Mouse (Mus musculus): ENCODE results near the gene Rora. TPM values are rescaled to one million over a fixed set of nuclear protein-coding genes. Genes with fewer than 3 reads are reported as not detected.

The Rora gene
- polyA plus RNA-seq, 1 experiment from 2014 or later, result 6.5 TPM

DNA sequence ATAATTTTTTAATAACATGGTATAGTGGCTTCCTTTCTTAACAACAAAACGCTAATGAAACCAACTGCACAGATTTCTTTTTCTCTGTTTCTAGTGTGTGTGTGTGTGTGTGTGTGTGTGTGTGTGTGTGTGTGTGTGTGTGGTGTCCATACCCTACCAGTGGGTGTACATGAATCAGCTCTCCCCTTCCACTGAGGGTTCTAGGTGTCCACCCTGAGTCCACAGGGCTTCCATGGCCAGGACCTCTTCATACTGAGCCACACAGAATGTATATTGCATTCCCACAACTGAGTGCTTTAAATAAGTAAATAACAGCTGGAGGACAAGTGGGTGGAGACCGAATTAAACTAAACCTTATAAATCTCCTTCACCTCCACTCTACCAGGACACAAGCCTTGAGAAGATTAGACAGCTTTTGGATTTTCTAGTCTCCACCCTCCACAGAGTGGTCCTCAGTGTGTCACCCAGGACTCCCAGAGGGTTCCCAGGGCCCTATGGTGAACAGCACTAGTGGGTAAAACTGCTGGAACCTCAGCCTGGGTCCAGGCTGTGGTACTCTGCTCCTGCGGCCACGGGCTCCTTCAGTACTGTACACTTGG, 649.9 kb downstream of the Rora start:
- 67% methylated on average over 4 of the region's 4 CpGs for WGBS (ENCODE audit: insufficient replicate concordance)
- Histone ChIP-seq H3K27me3 (ENCODE audit: control insufficient read depth, insufficient read depth, low read length) (no peaks in the 10 kb centered on the region), H3K9ac (ENCODE audit: low read depth, low read length) (no peak overlapping the region), H3K4me3 (ENCODE audit: low read depth, low read length) (no peak overlapping the region), H3K4me1 (ENCODE audit: control insufficient read depth, insufficient read depth, low read length) (peaks cover 9% of the 10 kb centered on the region; the same call in 1 of the 2 replicates), H3K36me3 (ENCODE audit: control insufficient read depth, insufficient read depth, low read length) (no peaks in the 10 kb centered on the region), H3K9me3 (replicated peaks; ENCODE audit: control insufficient read depth, low read length) (no peaks in the 10 kb centered on the region), H3K4me2 (no peak overlapping the region), H3K27ac (ENCODE audit: low read depth, low read length) (no peak overlapping the region)
- ATAC-seq (replicated peaks; ENCODE audit: insufficient number of reproducible peaks, low FRiP score, low TSS enrichment), result no peak

DNA sequence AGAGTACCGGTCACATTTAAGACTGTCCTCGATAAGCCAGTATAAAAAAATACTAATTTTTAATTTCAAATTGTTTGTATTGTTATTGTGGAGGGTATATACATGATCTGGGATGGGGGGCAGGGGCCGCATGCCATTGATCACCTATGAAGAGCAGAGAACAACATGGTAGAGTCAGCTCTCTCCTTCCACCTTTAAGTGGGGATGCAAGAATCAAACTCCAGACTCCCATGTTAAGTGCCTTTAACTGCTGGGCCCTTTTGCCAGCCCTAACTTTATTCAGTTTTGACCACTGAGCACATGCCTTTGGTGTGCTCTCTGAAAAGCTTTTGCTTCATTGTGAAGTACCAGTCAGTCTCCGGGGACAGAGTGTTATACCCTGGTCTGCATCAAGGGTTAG, 650.4 kb downstream of the Rora start:
- no peak overlapping the region for H3K9ac ChIP-seq (ENCODE audit: low read depth, low read length)
- no peaks in the 10 kb centered on the region for H3K36me3 ChIP-seq (ENCODE audit: control insufficient read depth, insufficient read depth, low read length)
- 74% methylated on average over 4 of the region's 4 CpGs for WGBS (ENCODE audit: insufficient replicate concordance)
- ATAC-seq (replicated peaks; ENCODE audit: insufficient number of reproducible peaks, low FRiP score, low TSS enrichment), result no peak
- H3K4me3 ChIP-seq (ENCODE audit: low read depth, low read length), result no peak overlapping the region
- H3K27me3 ChIP-seq (ENCODE audit: control insufficient read depth, insufficient read depth, low read length), result no peaks in the 10 kb centered on the region
- no peaks in the 10 kb centered on the region for H3K9me3 ChIP-seq (replicated peaks; ENCODE audit: control insufficient read depth, low read length)
- peaks cover 9% of the 10 kb centered on the region; the same call in 1 of the 2 replicates for H3K4me1 ChIP-seq (ENCODE audit: control insufficient read depth, insufficient read depth, low read length)
- H3K27ac ChIP-seq (ENCODE audit: low read depth, low read length), result no peak overlapping the region
- H3K4me2 ChIP-seq, result no peak overlapping the region

- Histone ChIP-seq H3K27me3 (ENCODE audit: control insufficient read depth, insufficient read depth, low read length) (no peaks in the 10 kb centered on the region), H3K27ac (ENCODE audit: low read depth, low read length) (no peak overlapping the region), H3K36me3 (ENCODE audit: control insufficient read depth, insufficient read depth, low read length) (no peaks in the 10 kb centered on the region), H3K9me3 (replicated peaks; ENCODE audit: control insufficient read depth, low read length) (no peaks in the 10 kb centered on the region), H3K4me1 (ENCODE audit: control insufficient read depth, insufficient read depth, low read length) (peaks cover 9% of the 10 kb centered on the region; the same call in 1 of the 2 replicates), H3K4me3 (ENCODE audit: low read depth, low read length) (no peak overlapping the region), H3K4me2 (no peak overlapping the region), H3K9ac (ENCODE audit: low read depth, low read length) (no peak overlapping the region)
- WGBS (ENCODE audit: insufficient replicate concordance), result 61% methylated on average over 10 of the region's 10 CpGs
- ATAC-seq (replicated peaks; ENCODE audit: insufficient number of reproducible peaks, low FRiP score, low TSS enrichment), result no peak
Measured at GRCm38 (mm10) chr9:69304492-69304891, 650.9 kb downstream of the Rora start.

- no peak overlapping the region for H3K9ac ChIP-seq (ENCODE audit: low read depth, low read length)
- WGBS (ENCODE audit: insufficient replicate concordance), result 57% methylated on average over 3 of the region's 3 CpGs
Measured at GRCm38 (mm10) chr9:69304991-69305390, 651.4 kb downstream of the Rora start.

DNA sequence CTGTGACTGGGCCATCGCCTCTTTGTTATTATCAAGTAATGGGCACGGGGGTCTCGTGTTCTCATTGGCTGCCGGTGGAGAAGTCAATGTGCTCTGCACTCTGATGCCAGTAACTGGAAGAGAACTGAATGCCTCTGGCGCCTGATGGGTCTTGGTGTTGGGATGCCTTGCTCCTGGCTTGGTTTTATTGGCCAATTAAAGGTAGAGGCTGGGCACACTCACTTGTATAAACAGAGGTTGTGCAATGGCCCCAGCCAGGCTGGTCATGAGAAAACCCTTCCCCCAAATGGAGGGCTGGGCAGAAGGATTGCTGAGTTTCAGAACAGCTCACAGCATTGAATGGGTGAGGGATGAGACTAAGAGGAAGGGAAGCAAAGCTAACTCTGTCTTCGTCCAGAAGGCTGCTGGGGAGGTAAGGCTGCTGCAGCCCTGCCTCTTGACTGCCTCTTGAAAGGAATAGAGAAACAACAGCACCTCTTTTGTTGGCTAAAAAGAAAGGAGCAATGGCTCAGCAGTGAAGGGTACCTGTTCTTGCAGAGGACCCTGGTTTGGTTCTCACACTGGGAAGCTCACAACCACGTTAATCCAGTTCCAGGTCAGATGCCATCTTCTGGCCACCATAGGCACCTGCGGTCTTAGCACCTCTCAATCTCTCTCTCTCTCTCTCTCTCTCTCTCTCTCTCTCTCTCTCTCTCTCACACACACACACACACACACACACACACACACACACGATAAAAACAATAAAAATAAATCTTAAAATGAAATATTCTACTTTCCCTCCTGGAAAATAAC, 653.3 kb downstream of the Rora start:
- H3K4me2 ChIP-seq, result no peak overlapping the region
- WGBS (ENCODE audit: insufficient replicate concordance), result 82% methylated on average over 9 of the region's 9 CpGs

More at GRCm38 (mm10) chr9:69304991-69305390, 651.4 kb downstream of the Rora start:
- peaks cover 9% of the 10 kb centered on the region; the same call in 1 of the 2 replicates for H3K4me1 ChIP-seq (ENCODE audit: control insufficient read depth, insufficient read depth, low read length)
- H3K9me3 ChIP-seq (replicated peaks; ENCODE audit: control insufficient read depth, low read length), result no peaks in the 10 kb centered on the region
- H3K36me3 ChIP-seq (ENCODE audit: control insufficient read depth, insufficient read depth, low read length), result no peaks in the 10 kb centered on the region
- H3K27ac ChIP-seq (ENCODE audit: low read depth, low read length), result no peak overlapping the region
- no peak for ATAC-seq (replicated peaks; ENCODE audit: insufficient number of reproducible peaks, low FRiP score, low TSS enrichment)
- H3K27me3 ChIP-seq (ENCODE audit: control insufficient read depth, insufficient read depth, low read length), result no peaks in the 10 kb centered on the region
- H3K4me3 ChIP-seq (ENCODE audit: low read depth, low read length), result no peak overlapping the region
- H3K4me2 ChIP-seq, result no peak overlapping the region

GRCm38 (mm10) chr9:69307974-69308373, 654.4 kb downstream of the Rora start:
- Histone ChIP-seq H3K4me1 (ENCODE audit: control insufficient read depth, insufficient read depth, low read length) (no peaks in the 10 kb centered on the region; the same call in 1 of the 2 replicates), H3K9me3 (replicated peaks; ENCODE audit: control insufficient read depth, low read length) (no peaks in the 10 kb centered on the region), H3K4me2 (no peak overlapping the region), H3K36me3 (ENCODE audit: control insufficient read depth, insufficient read depth, low read length) (no peaks in the 10 kb centered on the region), H3K4me3 (ENCODE audit: low read depth, low read length) (no peak overlapping the region), H3K27ac (ENCODE audit: low read depth, low read length) (no peak overlapping the region), H3K27me3 (ENCODE audit: control insufficient read depth, insufficient read depth, low read length) (no peaks in the 10 kb centered on the region), H3K9ac (ENCODE audit: low read depth, low read length) (no peak overlapping the region)
- no peak for ATAC-seq (replicated peaks; ENCODE audit: insufficient number of reproducible peaks, low FRiP score, low TSS enrichment)
- WGBS (ENCODE audit: insufficient replicate concordance), result 79% methylated on average over 11 of the region's 11 CpGs

More for the DNA sequence above, 653.3 kb downstream of the Rora start:
- Histone ChIP-seq H3K27ac (ENCODE audit: low read depth, low read length) (no peak overlapping the region), H3K9ac (ENCODE audit: low read depth, low read length) (no peak overlapping the region), H3K4me3 (ENCODE audit: low read depth, low read length) (no peak overlapping the region), H3K9me3 (replicated peaks; ENCODE audit: control insufficient read depth, low read length) (no peaks in the 10 kb centered on the region), H3K36me3 (ENCODE audit: control insufficient read depth, insufficient read depth, low read length) (no peaks in the 10 kb centered on the region), H3K27me3 (ENCODE audit: control insufficient read depth, insufficient read depth, low read length) (no peaks in the 10 kb centered on the region), H3K4me1 (ENCODE audit: control insufficient read depth, insufficient read depth, low read length) (no peaks in the 10 kb centered on the region; the same call in 1 of the 2 replicates)
- no peak for ATAC-seq (replicated peaks; ENCODE audit: insufficient number of reproducible peaks, low FRiP score, low TSS enrichment)

DNA sequence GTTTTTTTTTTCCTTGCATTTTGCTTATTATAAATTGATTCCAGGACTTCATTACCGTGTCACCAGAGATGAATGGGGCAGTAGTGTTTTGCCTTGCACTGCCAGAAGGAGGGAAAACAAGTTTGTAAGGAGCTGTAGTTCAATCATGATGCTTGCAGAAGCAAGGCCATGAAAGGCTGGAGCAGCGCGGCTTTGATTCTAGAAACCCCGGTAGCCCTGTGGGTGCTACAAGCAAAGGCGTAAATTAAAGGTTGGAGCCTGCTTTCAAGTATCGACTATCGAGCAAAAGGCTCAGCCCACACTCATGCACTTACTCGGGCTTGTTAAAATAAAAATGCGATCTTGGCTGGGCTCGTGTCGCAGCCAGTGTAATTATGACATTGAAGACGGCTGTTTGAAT, 656.9 kb downstream of the Rora start:
- no peak overlapping the region for H3K27ac ChIP-seq (ENCODE audit: low read depth, low read length)
- ATAC-seq (replicated peaks; ENCODE audit: insufficient number of reproducible peaks, low FRiP score, low TSS enrichment), result no peak
- H3K27me3 ChIP-seq (ENCODE audit: control insufficient read depth, insufficient read depth, low read length), result no peaks in the 10 kb centered on the region
- H3K4me3 ChIP-seq (ENCODE audit: low read depth, low read length), result no peak overlapping the region
- H3K4me1 ChIP-seq (ENCODE audit: control insufficient read depth, insufficient read depth, low read length), result peaks cover 6% of the 10 kb centered on the region
- no peaks in the 10 kb centered on the region for H3K9me3 ChIP-seq (replicated peaks; ENCODE audit: control insufficient read depth, low read length)
- WGBS (ENCODE audit: insufficient replicate concordance), result 46% methylated on average over 12 of the region's 12 CpGs
- no peak overlapping the region for H3K9ac ChIP-seq (ENCODE audit: low read depth, low read length)
- H3K36me3 ChIP-seq (ENCODE audit: control insufficient read depth, insufficient read depth, low read length), result no peaks in the 10 kb centered on the region
- H3K4me2 ChIP-seq, result no peak overlapping the region

- H3K27ac ChIP-seq (ENCODE audit: low read depth, low read length), result no peak overlapping the region
- H3K36me3 ChIP-seq (ENCODE audit: control insufficient read depth, insufficient read depth, low read length), result no peaks in the 10 kb centered on the region
- peaks cover 6% of the 10 kb centered on the region for H3K4me1 ChIP-seq (ENCODE audit: control insufficient read depth, insufficient read depth, low read length)
- WGBS (ENCODE audit: insufficient replicate concordance), result 77% methylated on average over 3 of the region's 3 CpGs
- no peak for ATAC-seq (replicated peaks; ENCODE audit: insufficient number of reproducible peaks, low FRiP score, low TSS enrichment)
- H3K27me3 ChIP-seq (ENCODE audit: control insufficient read depth, insufficient read depth, low read length), result no peaks in the 10 kb centered on the region
- H3K9ac ChIP-seq (ENCODE audit: low read depth, low read length), result no peak overlapping the region
- H3K4me2 ChIP-seq, result no peak overlapping the region
- no peaks in the 10 kb centered on the region for H3K9me3 ChIP-seq (replicated peaks; ENCODE audit: control insufficient read depth, low read length)
- no peak overlapping the region for H3K4me3 ChIP-seq (ENCODE audit: low read depth, low read length)
Measured at GRCm38 (mm10) chr9:69313297-69313696, 659.7 kb downstream of the Rora start.
